In genomic region chr2:106547117-106547516, GRCm38 (mm10) we compare ENCODE assay signal across 10 mouse cellular contexts.
DNase-seq lines count a peak whose midpoint lies in the region; ATAC-seq and TF ChIP-seq lines count a peak whose summit lies in the region.
"Had no signal": no experiment of that assay in that cellular context is flagged by ENCODE, and none has a peak within 500 bp of the region (broad histone marks: within the 10 kb centered on the region; RNA-seq: fewer than 3 reads in every experiment).

No protein-coding gene starts in this region.

- no peaks in the 10 kb centered on the region for H3K9me3 ChIP-seq in kidney, postnatal 0 days (replicated peaks; ENCODE audit: low read length)
- H3K9me3 ChIP-seq: forebrain, embryonic 10.5 days had no signal

- no peak overlapping the region for H3K9ac ChIP-seq in kidney, postnatal 0 days (ENCODE audit: low read depth, low read length)

- TF ChIP-seq CTCF in kidney, postnatal 0 days (IDR thresholded peaks at IDR 0.05; ENCODE audit: low read depth), result no peak

- no peak; the same call in 1 of the 2 replicates for ATAC-seq in kidney, postnatal 0 days (replicated peaks; ENCODE audit: low FRiP score, low read depth)
- ATAC-seq in megakaryocyte progenitor cell, adult 5-6 weeks (replicated peaks; ENCODE audit: poor library complexity), result no peak

- H3K4me2 ChIP-seq in kidney, postnatal 0 days (ENCODE audit: low read length), result no peak overlapping the region

- H3K27ac ChIP-seq in kidney, postnatal 0 days, result no peak overlapping the region
- H3K27ac ChIP-seq: forebrain, embryonic 10.5 days had no signal

- WGBS in kidney, postnatal 0 days, result 31% methylated on average over 4 of the region's 4 CpGs

- no peaks in the 10 kb centered on the region for H3K4me1 ChIP-seq in kidney, postnatal 0 days (replicated peaks; ENCODE audit: insufficient read depth, low read length)
- H3K4me1 ChIP-seq: forebrain, embryonic 10.5 days; megakaryocyte, embryonic 14.5 days had no signal

- H3K36me3 ChIP-seq in kidney, postnatal 0 days (ENCODE audit: insufficient read depth, low read length), result no peaks in the 10 kb centered on the region
- H3K36me3 ChIP-seq: forebrain, embryonic 10.5 days had no signal

- H3K4me3 ChIP-seq in kidney, postnatal 0 days (replicated peaks; ENCODE audit: low read depth, low read length), result no peak overlapping the region
- H3K4me3 ChIP-seq: forebrain, embryonic 10.5 days; megakaryocyte, embryonic 14.5 days had no signal

- peak; percentile 32 for DNase-seq in layer of hippocampus, adult 9-11 months
- DNase-seq in layer of hippocampus, postnatal 25 days (ENCODE audit: extremely low spot score in 1 of 2, low spot score in 1 of 2), result no peak
- peak; percentile 21 to 38 for DNase-seq in cerebellum, postnatal 14 days
- peak; percentile 58 for DNase-seq in kidney, postnatal 0 days (ENCODE audit: low spot score)
- DNase-seq in lung, postnatal 36 days, result peak; percentile 64
- no peak for DNase-seq in spleen, postnatal 36 days (ENCODE audit: low spot score in 2 of 2)
- DNase-seq in left cerebral cortex, adult 8-10 months (ENCODE audit: low spot score in 2 of 2), result no peak

- H3K27me3 ChIP-seq in kidney, postnatal 0 days (ENCODE audit: insufficient read depth, low read length), result no peaks in the 10 kb centered on the region
- H3K27me3 ChIP-seq: megakaryocyte, embryonic 14.5 days had no signal

Comparison
In these comparisons a context has a peak if more than half of its experiments do, and no peak if none do; other contexts are left out.
1. DNase-seq: peak in layer of hippocampus, adult 9-11 months (single experiment), cerebellum, postnatal 14 days (2 of 2), kidney, postnatal 0 days (single experiment) and lung, postnatal 36 days (single experiment); none in layer of hippocampus, postnatal 25 days (0 of 2), spleen, postnatal 36 days (0 of 2) and left cerebral cortex, adult 8-10 months (0 of 2).